Mouse (Mus musculus) layer of hippocampus, adult 2 months (tissue): ENCODE results near the gene Ptprd. TPM values are rescaled to one million over a fixed set of nuclear protein-coding genes. Genes with fewer than 3 reads are reported as not detected.

ENCODE experiments used
- DNase-seq, 2 experiments: peaks; one replicate each; pipeline ENCODE4 v3.0.0; 2022; ENCODE audit warnings: low spot score in 2 of 2
- H3K27ac ChIP-seq: fragments of 200-600 bp; 2 replicates; pipeline ENCODE4 v1.8.1; 2022
- H3K4me3 ChIP-seq: fragments of 200-600 bp; 2 replicates; pipeline ENCODE4 v1.8.1; 2022; ENCODE audit warnings: mild to moderate bottlenecking
- CTCF ChIP-seq: fragments of 200-600 bp; conservative IDR thresholded peaks from 2 replicates; pipeline ENCODE4 v1.8.1; 2022; ENCODE audit warnings: antibody characterized with exemption, mild to moderate bottlenecking, moderate library complexity
- total RNA-seq, 2 experiments: library from RNA; stranded (reverse); gene quantifications; 2 replicates each; pipeline ENCODE4 v1.2.3; 2021

Ptprd gene
- total RNA-seq, 2 experiments from 2014 or later = 153 to 172 TPM

GRCm38 (mm10) chr4:77777237-77777636 lies 434.5 kb downstream of the Ptprd start:
- TF ChIP-seq CTCF = no peak
- no peak overlapping the region for H3K4me3 ChIP-seq
- no peak overlapping the region for H3K27ac ChIP-seq
- no peak for DNase-seq

- no peak overlapping the region for H3K4me3 ChIP-seq
- no peak for DNase-seq
- no peak for TF ChIP-seq CTCF
- H3K27ac ChIP-seq = no peak overlapping the region
These were observed 448.0 kb downstream of the Ptprd start for GRCm38 (mm10) chr4:77763790-77764189.

- no peak overlapping the region for H3K27ac ChIP-seq
- DNase-seq = no peak
- no peak overlapping the region for H3K4me3 ChIP-seq
- no peak for TF ChIP-seq CTCF
These were observed 468.4 kb downstream of the Ptprd start for GRCm38 (mm10) chr4:77743391-77743790.

- Histone ChIP-seq H3K27ac (no peak overlapping the region), H3K4me3 (no peak overlapping the region)
- no peak for TF ChIP-seq CTCF
- no peak for DNase-seq
These were observed 489.9 kb downstream of the Ptprd start for GRCm38 (mm10) chr4:77721908-77722307.

GRCm38 (mm10) chr4:77717792-77718191 lies 494.0 kb downstream of the Ptprd start:
- DNase-seq = no peak
- TF ChIP-seq CTCF = no peak

DNA sequence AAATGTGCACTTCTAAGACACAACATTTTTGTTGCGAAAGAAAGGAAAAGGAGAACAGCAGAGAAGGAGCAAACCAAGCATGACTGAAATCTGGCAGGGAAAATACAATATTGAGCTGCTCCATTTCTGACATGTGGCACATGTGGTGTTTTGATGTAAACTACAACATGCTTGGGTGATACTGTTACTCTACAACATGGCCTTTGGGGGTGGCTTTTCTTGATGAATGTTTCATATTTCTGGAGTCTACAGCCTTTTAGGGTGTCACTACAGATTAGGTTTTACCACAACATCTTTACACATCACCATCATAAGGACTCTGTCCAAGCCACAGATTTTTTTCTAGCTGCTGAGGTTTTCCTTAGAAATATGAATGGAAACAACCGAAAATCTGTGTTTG lies 501.5 kb downstream of the Ptprd start:
- Histone ChIP-seq H3K4me3 (no peak overlapping the region), H3K27ac (no peak overlapping the region)
- peak in 1 of 2 experiments; percentile 17 for DNase-seq
- no peak for TF ChIP-seq CTCF

More at GRCm38 (mm10) chr4:77717792-77718191, 494.0 kb downstream of the Ptprd start:
- Histone ChIP-seq H3K4me3 (no peak overlapping the region), H3K27ac (no peak overlapping the region)

DNA sequence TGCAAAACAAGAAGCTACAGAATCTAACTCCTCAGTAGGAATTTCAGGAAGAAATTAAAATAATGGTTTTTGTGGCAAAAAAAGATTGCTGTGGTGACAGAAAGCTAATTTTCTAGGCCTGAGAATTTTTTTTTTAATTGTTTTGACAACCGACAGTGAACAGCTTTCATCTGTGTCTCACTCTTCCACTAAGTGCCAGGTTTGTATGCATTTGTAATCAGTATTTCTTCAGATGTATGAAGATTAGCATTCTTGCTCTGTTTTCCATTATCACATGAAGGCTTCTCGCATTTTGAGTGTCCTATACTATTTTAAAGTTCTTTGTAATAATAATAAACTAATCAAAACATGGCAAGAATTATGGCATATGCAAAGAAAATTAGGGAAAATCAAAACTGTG lies 513.5 kb downstream of the Ptprd start:
- DNase-seq = no peak

GRCm38 (mm10) chr4:77675798-77676197 lies 536.0 kb downstream of the Ptprd start:
- TF ChIP-seq CTCF = no peak
- no peak for DNase-seq
- H3K4me3 ChIP-seq = no peak overlapping the region
- H3K27ac ChIP-seq = peak overlapping the region; percentile 28; the same call in 1 of the 2 replicates

More for the DNA sequence above, 513.5 kb downstream of the Ptprd start:
- Histone ChIP-seq H3K27ac (peak overlapping the region; percentile 24; the same call in 1 of the 2 replicates), H3K4me3 (no peak overlapping the region)
- TF ChIP-seq CTCF = no peak

GRCm38 (mm10) chr4:77664761-77665160 lies 547.0 kb downstream of the Ptprd start:
- Histone ChIP-seq H3K27ac (no peak overlapping the region), H3K4me3 (no peak overlapping the region)
- no peak for DNase-seq
- TF ChIP-seq CTCF = no peak

GRCm38 (mm10) chr4:77662309-77662708 lies 549.5 kb downstream of the Ptprd start:
- no peak for DNase-seq
- no peak overlapping the region for H3K4me3 ChIP-seq
- H3K27ac ChIP-seq = no peak overlapping the region
- TF ChIP-seq CTCF = peak; percentile 46

DNA sequence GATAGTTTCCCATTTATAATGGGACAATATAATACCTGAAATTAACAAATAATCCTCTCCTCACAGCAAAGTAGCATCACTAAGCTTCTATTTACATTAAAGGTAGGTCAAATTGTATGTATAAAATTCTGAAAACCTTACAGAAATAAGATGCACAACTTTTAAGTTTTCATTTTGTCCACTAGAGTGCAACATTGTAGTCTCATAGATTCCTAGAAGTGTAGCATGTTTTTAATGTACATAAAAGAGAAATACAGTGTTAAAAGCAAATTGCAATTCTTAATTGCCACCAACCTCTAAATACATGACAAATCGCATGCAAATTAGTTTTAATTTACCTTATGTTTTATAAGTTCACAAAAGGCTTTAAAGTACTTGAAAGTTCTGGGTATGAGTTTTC lies 556.1 kb downstream of the Ptprd start:
- DNase-seq = no peak
- Histone ChIP-seq H3K4me3 (no peak overlapping the region), H3K27ac (no peak overlapping the region)
- peak; percentile 77 for TF ChIP-seq CTCF

DNA sequence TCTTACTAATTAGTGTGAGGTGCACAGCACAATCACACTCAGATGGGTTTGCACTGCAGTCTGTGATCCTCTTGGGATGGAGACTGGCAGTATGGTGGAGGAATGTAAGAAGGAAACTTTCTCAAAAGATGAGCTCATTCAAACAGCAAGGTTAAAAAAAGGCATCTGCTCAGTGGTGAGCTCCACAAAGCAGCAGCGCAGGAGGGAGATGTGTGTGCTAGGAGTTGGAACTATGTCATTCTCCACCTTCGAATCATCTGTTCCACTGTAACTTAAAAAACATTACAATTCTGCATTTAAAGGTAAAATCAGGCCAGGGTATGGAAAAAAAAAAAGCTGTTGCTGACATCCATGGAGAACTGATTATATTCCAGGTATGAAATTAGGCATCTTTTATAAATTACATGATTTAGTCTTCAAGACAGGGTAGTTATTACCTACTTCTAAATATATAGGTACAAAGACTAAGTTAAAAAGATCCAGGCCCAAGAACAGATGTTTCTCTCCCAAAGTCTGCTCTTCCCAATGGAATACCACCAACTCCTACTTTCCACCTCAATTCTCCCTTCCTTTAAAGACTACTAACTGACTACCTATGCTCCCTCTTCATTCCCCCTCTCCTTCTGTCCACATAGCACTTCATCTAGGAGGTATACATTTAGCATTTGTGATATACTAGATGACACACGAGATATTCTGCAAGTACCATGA lies 562.0 kb downstream of the Ptprd start:
- Histone ChIP-seq H3K4me3 (no peak overlapping the region), H3K27ac (peak overlapping the region; percentile 69)
- TF ChIP-seq CTCF = no peak
- DNase-seq = peak in 1 of 2 experiments; percentile 47

- DNase-seq = peak in 1 of 2 experiments; percentile 21
These were observed 562.9 kb downstream of the Ptprd start for GRCm38 (mm10) chr4:77648911-77649310.

More at GRCm38 (mm10) chr4:77648911-77649310, 562.9 kb downstream of the Ptprd start:
- TF ChIP-seq CTCF = no peak
- no peak overlapping the region for H3K4me3 ChIP-seq
- H3K27ac ChIP-seq = peak overlapping the region; percentile 69
